Mouse (Mus musculus) urinary bladder, postnatal 10 days (tissue): Measurements from ENCODE around the gene Dlg3.

Experiments
- DNase-seq: peaks from one replicate; pipeline ENCODE4 v3.0.0; 2022; ENCODE audit warnings: low spot score

The Dlg3 gene

GRCm38 (mm10) chrX:100767181-100767884, at the start of gene Dlg3:
Dlg3 (plus strand) TSS chrX:100767722.
- no peak for DNase-seq

- DNase-seq: no peak
Measured at GRCm38 (mm10) chrX:100728947-100729346, 38.6 kb upstream of the Dlg3 start.

GRCm38 (mm10) chrX:100729665-100730188, 37.8 kb upstream of the Dlg3 start, which contains the start of gene Gdpd2:
Gdpd2 (plus strand) TSS chrX:100729873.
- no peak for DNase-seq

GRCm38 (mm10) chrX:100730266-100730665, 37.3 kb upstream of the Dlg3 start:
- no peak for DNase-seq

- DNase-seq: no peak
Measured at GRCm38 (mm10) chrX:100734359-100734758, 33.2 kb upstream of the Dlg3 start.

GRCm38 (mm10) chrX:100738918-100739317, 28.6 kb upstream of the Dlg3 start:
- no peak for DNase-seq

- no peak for DNase-seq
Measured at GRCm38 (mm10) chrX:100739443-100739842, 28.1 kb upstream of the Dlg3 start.

GRCm38 (mm10) chrX:100740785-100741184, 26.7 kb upstream of the Dlg3 start:
- DNase-seq: no peak

GRCm38 (mm10) chrX:100741940-100742339, 25.6 kb upstream of the Dlg3 start:
- DNase-seq: no peak

- no peak for DNase-seq
Measured at GRCm38 (mm10) chrX:100765855-100766254, 1.7 kb upstream of the Dlg3 start.

GRCm38 (mm10) chrX:100767885-100768626, 534 bp downstream of the Dlg3 start:
- DNase-seq: no peak

- no peak for DNase-seq
Measured at GRCm38 (mm10) chrX:100769281-100769680, 1.8 kb downstream of the Dlg3 start.

GRCm38 (mm10) chrX:100774341-100774811, 6.9 kb downstream of the Dlg3 start:
- DNase-seq: peak; percentile 14

GRCm38 (mm10) chrX:100775405-100775804, 7.9 kb downstream of the Dlg3 start:
- no peak for DNase-seq

GRCm38 (mm10) chrX:100776494-100776893, 9.0 kb downstream of the Dlg3 start:
- no peak for DNase-seq

- DNase-seq: peak; percentile 25
Measured at GRCm38 (mm10) chrX:100776985-100777654, 9.6 kb downstream of the Dlg3 start.

- DNase-seq: no peak
Measured at GRCm38 (mm10) chrX:100777655-100778234, 10.2 kb downstream of the Dlg3 start.

GRCm38 (mm10) chrX:100778397-100778796, 10.9 kb downstream of the Dlg3 start:
- no peak for DNase-seq

- no peak for DNase-seq
Measured at GRCm38 (mm10) chrX:100789322-100789721, 21.8 kb downstream of the Dlg3 start.

- DNase-seq: no peak
Measured at GRCm38 (mm10) chrX:100796041-100796740, 28.7 kb downstream of the Dlg3 start.

GRCm38 (mm10) chrX:100796741-100797090, 29.2 kb downstream of the Dlg3 start:
- no peak for DNase-seq

- DNase-seq: no peak
Measured at GRCm38 (mm10) chrX:100797370-100797769, 29.8 kb downstream of the Dlg3 start.
